Mouse (Mus musculus) mature B cell (primary cell): ENCODE measurements around the gene Gm17349.

Experiments used
- in situ Hi-C: fragments of 300-500 bp; cut with MboI; formaldehyde crosslinking; loops from 2 replicates; pipeline ENCODE4 v1.14.3; 2019

Gene Gm17349

DNA sequence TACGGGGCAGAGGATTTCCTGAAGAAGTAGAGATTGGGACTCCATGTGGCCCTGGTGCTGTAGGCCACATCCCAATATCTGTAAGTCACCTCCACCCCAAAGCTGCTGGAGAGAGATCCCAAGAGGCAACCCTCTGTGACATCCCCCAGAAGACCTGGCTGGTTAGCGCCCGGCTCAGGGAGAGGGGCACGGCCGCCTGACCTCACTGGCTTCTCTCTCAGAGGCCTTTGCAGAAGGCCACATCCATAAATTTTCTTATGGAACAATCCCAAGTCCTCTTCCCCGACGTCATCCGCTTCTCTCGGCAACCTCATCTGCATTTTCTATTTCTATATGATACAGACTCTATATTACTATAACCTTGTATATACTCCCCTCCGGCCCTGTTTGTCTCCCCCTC, 5.6 kb downstream of the Gm17349 start:
- in situ Hi-C loops = no loop called here

DNA sequence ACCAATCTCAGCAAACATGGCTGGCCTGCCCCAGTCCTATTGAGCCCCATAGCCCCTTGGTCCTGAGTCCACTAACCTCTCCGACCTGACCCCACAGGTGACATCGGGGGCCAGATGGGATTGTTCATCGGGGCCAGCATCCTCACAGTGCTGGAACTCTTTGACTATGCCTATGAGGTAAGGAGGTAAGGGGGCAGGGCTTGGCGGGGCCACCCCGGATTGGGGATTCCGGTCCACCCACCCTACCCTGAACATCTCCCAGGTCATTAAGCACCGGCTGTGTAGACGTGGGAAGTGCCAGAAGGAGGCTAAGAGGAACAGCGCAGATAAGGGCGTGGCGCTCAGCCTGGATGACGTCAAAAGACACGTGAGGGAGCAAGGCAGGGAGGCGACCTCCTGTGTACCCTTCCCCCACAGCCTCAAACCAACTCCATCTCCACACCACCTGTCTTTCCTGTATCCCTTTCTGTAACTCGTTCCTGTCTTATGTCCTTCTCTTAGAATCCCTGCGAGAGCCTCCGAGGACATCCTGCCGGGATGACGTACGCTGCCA, 6.7 kb downstream of the Gm17349 start:
- in situ Hi-C loops = no loop called here

DNA sequence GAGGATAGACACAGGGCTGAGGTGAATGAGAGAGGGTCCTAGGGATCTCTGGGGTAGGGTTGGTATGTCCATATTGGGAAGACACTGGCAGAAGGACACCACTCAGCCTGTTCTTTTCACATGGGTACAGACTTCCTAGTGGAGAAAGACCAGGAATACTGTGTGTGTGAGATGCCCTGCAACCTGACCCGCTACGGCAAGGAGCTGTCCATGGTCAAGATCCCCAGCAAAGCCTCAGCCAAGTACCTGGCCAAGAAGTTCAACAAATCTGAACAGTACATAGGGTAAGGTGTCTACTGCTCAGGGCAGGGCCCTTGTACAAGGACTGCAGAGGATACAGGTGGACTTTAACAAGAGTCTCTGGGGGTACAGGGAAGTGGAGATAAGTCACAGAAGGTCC, 8.0 kb downstream of the Gm17349 start:
- in situ Hi-C loops = no loop called here

DNA sequence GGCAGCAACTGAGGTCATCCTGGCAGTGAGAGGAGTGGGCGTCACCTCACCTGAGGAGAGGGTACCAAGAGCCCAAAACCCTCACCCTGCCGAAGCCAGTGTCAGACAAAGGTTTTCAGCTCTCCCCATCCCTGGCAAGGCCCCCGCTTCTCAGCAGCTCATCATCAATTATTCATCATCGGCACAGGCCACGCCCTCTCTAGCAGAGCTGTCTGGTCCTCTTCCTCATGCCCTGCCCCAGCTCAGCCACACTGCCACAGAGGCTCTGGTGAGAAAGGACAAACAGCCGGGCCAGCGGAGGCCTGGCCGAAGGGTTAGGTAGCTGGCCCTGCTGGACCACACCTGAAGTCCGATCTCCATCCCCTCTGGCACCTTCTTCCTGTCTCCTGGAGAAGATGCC, 13.3 kb downstream of the Gm17349 start:
- in situ Hi-C loops = no loop called here

DNA sequence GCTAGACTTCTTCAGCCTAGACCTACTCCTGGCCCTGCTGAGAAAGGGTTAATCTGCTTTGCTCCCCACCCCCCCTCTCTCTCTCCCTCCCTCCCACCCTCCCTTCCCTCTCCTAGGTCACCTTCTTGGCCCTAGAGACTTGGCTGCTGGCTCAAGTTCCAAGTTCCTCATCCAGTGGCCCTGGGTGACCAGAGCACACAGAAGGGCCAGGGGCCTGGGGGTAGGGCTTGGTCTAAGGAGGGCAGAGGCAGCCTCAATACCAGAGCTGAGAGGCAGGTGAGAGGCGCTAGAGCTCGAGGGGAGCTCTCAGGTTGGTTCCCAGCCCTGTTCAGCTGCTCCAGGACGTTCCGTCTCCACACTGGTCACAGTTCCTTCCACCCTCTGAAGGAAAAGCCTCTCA, 14.4 kb downstream of the Gm17349 start:
- in situ Hi-C loops = no loop called here

DNA sequence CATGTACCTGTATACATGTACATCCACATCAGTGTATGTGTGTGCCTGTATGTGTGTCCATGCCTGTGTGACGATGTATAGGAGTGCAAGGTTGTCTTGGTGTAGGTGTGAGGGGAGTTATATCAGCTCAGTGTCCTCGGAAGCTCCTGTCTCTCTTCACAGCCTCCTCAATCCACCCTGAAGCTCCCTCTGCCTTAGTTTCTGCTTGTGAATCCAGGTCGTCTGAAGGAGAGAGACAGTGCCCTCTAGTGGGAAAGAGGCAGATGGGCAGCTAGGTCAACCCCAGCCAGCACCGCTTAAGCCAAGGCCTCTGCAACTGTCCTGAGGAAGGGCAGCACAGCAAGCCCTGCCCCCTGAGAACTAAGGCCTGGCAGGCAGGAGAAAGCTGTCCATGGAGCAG, 16.6 kb downstream of the Gm17349 start:
- in situ Hi-C loops = no loop called here

DNA sequence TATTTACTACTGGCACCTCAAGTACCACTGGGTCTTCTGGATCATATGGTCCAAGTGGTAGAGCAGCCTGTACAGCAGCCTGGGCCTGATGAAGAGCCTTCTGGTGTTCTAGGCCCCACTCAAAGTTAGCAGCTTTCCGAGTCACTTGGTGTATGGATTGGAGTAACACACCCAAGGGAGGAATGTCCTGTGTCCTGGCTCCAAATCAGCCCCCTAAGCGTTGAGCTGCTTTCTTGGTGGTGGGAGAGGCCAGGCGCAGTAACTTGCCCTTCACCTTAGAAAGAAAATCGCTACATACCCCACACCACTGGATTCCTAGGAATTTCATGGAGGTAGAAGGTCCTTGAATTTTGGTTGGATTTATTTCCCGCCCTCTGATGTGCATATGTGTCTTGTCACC, 21.1 kb downstream of the Gm17349 start:
- in situ Hi-C loops = no loop called here

DNA sequence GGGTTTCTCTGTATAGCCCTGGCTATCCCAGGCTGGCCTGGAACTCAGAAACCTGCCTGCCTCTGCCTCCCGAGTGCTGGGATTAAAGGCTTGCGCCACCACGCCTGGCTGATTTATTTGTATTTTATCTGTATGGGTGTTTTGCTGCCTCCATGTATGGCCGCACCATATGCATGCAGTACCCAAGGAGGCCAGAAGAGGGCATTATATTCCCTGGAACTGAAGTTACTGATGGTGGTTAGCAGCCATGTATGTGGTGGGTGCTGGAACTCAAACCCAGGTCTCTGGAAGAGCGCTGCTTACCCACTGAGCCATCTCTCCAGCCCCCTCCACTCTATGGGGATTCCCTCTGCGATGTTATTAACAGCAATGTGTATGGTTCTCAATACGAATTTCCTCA, 22.4 kb downstream of the Gm17349 start:
- in situ Hi-C loops = no loop called here

DNA sequence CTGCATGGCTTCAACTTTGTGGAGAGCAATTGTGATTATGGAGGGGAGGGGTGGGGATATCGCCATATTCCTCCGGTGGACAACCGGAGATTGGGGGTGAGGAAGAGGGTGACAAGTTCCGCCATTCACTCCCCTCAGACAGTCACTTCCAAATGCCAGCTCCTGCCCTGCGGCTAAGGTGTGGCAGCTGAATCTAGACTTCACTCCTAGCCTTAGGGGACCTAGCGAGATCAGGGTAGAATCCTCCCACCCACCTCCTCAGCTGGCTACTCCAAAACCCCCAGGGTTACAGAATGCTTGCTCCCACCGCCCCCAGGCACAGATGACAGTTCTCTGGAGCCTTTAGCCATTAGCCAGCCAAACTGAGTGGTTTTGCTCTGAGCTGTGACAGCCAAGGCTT, 26.3 kb downstream of the Gm17349 start:
- in situ Hi-C loops = no loop called here

DNA sequence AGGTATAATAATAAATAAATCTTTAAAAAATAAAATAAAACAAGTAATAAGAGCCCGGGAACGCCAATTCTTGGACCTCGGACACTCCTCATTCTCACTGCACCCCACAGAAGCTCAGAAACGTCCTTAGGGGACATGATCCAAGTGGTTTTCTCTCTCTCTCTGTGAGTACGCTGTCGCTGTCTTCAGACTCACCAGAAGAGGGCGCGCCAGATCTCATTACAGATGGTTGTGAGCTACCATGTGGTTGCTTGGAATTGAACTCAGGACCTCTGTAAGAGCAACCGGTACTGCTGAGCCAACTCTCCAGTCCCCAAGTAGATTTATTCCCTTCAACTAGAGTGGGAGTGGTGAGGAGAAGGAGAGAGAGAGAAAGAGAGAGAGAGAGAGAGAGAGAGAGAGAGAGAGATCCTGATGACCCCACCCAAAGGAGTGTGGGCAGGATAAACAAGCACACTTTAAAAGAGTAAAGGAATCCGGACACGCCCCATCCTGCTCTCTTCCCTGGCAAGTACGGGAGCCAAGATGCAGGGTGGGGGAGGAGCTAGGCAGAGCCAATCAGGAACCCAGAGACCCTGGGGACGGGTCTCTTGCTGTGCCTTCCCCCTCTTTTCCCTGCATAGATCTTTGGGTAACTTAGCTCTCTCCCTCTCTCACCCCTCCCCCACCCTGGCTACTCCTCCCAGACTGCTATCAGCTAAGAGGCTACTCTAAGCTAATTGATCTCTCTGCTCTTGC, 27.1 kb downstream of the Gm17349 start:
- in situ Hi-C loops = no loop called here

DNA sequence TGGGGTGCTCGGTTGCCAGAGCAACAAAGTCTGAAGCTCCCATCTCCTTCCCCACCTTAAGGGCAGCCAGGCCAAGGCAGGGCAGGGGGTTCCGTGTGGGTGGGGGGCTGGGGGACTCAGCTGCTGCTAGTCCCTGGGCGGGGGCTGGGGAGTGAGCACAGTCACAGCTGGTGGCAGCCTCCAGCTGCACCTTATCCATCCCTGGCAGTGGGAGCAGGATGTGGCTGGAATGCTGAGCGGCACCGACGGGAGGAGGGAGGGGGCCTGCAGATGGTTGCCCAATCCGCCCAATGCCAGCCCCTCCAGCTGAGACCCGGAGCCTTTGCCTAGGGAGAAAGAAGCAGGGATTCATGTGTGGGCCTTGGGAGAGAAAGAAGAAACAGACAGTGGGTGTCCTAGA, 28.2 kb downstream of the Gm17349 start:
- in situ Hi-C loops = no loop called here

DNA sequence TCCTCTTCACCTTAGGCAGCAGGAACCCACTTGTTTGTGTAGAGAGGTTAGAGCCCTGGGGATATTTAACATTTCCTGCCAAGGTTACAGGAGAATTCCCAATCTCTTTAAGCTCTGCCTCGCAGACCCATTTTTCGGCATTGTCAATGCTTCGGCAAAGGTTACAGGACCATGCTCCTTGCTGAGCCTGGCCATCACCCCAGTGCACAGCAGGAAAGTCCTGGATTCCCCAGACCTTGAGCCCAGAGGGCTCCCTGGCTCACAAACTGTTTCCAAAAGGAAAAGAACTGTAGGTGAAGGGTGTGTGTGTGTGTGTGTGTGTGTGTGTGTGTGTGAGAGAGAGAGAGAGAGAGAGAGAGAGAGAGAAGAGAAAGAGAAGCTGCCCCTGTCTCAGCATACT, 30.4 kb downstream of the Gm17349 start:
- in situ Hi-C loops = no loop called here

DNA sequence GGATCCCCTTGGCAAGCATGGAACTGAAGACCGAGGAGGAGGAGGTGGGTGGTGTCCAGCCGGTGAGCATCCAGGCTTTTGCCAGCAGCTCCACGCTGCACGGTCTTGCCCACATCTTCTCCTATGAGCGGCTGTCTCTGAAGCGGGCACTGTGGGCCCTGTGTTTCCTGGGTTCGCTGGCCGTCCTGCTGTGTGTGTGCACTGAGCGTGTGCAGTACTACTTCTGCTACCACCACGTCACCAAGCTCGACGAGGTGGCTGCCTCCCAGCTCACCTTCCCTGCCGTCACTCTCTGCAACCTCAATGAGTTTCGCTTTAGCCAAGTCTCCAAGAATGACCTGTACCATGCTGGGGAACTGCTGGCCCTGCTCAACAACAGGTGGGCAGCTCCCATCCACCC, 33.5 kb downstream of the Gm17349 start:
- in situ Hi-C loops = no loop called here

DNA sequence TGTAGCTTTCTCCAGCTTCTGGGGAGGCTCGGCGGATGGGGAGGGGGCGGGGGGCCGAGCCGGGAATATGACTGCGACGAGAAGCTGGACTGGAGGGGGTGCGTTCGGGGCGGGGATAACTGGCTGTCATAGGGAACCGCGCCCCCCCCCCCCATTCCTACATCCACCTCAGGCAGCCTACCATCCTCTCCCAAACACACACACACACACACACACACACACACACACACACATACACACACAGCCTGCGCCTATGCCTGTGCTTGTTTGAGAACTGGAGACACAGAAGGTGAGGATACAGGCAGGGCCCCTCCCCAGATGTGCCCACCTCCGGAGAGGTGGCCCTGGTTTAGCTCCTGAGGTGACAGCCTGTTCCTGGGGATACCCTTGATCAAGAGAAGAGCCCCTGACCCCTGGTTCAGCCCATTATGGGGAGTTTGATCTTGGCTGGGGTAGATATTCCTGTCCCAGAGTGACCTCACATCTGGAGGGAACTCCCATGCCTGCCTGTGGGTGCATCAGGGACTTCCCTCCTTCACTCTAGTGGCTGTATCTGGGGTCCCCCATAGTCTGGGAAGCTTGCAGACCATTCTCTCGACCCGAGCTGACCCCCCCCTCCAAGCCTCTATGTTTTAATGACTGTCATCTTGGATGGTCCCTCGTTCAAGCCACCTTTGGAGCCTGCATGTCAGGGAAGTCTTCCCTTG, 34.2 kb downstream of the Gm17349 start:
- in situ Hi-C loops = no loop called here

DNA sequence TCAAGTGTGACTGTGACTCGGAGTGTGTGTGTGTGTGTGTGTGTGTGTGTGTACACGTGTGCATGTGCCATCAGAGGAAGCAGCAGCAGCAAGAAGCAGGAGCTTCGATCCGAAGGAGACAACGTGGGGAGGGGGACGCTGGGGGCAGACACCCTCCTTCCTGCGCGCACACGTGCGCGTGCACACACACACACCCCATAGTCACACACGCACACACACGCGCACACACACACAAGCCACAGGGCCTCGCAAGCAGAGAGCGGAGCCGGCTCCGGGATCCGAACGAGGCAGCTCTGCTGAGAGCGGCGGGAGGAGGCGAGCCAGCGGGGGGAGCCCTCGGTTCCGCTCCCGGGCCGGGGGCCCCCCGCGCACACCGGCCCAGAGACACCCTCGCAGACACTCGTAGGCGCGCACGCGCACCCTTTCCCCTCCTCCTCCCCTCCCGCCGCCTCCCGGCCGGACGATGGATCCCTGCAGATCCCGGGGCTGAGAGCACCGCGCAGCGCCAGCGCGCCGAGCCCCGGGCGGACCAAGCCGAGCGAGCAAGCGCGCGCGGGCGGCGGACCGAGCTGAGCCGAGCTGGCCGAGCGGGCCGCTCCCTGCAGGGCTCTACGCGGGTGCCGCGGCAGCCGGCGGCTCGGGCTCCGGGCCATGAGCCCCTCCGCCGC, 35.0 kb downstream of the Gm17349 start, which contains the start of gene Asic1:
TSS of gene Asic1 (plus strand) at position 215 of the 668 bp plus-strand sequence.
- in situ Hi-C loops = no loop called here

DNA sequence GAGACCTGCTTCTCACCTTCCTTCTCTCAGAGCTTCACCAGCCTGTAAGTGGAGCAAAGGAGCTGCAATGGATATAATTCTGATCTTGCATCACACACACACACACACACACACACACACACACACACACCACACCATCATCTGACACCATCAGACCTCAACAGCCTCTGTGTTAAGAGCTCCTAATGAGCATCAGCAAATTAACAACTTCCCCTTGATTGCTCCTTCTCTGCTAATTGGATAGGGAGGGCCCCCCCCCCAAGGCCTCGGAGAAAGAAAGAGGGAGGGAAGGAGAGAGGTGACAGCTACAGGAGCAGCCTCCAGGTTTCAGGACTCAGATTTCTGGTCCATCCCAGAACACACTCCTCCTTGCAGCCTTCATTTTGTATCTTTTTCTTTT, 35.9 kb downstream of the Gm17349 start:
- in situ Hi-C loops = no loop called here

DNA sequence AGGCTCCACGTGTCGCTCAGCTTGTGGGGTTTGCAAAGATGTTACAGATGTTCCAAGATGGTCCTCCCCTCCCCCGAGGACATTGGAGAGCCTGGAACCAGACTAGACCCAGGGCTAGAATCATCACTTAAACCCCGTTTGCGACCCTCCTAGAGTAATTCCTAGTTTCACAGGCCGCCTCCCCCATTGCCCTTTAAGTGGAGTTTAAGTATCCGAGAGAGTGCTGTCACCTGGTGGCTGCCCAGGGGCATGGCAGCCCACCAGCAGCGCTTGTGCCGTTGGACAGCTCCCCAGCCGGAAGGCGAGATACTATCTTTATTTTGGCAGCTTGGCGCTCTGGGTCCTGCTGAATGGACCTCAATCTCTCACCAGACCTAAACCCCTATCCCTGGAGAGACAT, 36.4 kb downstream of the Gm17349 start:
- in situ Hi-C loops = no loop called here

DNA sequence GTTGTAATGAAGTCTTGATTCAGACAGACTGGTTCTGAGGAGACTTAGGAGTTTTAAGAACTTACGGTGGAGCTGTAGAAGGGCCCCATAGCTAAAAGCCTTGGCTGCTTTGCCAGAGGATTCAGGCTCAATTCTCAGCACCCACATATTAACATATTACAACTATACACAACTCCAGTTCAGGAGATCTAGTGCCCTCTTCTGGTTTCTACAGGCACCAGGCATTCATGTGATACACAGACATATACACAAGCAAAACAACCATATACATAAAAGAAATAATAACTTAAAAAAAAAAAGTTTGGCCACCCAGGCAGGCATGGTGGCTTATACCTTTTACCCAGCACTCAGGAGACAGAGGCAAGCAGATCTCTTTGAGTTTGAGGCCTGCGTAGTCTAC, 37.7 kb downstream of the Gm17349 start:
- in situ Hi-C loops = no loop called here

DNA sequence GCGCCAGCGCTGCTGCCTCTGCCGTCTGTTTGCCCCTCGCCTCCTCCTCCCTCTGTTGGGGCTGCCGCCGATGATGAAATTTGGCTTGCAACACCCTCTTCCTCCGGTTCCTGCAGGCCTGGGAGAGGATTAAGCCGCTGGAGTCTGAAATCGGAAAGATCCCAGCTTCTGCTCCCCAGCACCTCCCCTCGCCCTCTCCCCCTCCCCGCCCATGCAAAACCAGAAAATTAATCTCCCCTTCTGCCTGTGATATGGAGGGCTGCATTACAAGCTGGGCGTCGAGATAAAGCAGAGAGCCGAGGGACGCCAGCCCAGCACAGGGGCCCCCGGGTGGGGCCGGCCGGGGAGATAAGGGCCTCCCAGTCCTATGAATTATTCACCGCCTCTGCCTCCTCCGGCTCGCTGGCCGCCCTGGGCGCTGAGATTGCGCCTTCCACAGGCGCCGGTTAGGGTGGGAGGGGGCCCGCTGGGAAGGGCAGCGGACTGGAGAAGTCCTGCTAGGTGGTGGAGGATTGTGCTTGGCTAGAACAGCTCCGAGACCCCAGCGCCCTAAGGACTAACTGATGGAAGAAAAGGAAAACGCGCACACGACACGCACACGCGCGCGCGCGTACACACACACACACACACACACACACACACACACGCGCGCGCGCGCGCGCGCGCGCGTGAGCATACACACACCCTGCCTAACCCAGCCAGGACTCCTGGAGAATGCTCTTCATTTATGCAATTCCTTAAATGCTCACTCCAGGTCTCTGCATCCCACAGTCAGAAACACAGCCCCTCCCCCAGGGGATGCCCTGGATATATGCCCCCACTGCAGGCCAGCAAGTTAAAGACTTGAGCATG, 40.5 kb downstream of the Gm17349 start:
- in situ Hi-C loops = no loop called here

DNA sequence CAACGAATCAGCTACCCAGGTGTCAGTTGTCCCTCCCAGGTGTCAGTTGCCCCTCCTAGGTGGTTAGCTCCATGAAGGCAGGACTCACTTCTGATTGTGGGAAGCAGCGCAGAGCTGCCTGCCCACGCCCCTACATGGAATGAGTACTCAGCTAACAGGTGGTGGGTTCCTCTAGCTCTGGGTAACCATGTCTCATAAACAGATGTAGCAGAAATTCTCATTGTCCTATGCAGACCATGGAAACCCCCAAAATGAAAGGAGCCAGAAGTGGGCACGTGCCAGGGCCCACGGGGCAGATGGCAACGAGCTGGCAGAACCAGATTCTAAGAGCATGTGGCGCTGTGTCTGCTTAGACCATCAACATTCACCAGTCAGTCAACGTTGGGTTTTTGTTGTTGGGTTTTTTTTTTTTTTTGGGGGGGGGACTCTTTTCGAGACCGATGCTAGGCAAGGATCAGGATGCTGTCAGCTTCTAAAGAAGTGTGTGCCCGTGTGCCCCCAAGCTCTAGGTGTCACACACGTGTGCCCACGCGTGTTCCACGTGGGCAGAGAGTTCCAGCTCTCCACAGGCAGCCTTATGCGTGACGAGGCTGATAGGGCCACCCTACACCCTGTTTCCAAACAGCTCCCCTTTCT, 41.2 kb downstream of the Gm17349 start:
- in situ Hi-C loops = no loop called here

DNA sequence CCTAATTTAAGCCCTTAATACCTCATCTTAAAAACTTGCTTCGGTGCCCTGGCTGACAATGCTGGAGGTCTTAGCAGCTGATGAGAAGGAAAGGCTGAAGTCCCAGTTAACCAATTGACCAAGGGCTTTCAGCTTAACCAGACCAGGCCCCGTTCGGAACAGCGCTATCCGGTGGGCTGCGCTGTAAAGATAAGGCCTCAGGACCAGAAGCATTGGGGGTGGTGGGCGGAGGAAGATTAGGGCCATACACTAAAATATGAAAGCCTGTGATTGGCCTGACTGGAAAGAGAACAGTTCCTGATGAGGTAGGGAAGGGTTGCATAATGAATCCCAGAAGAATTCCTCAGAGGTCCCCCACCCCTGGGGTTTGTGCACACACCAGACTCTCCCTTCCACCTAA, 42.9 kb downstream of the Gm17349 start:
- in situ Hi-C loops = no loop called here
